Mouse (Mus musculus) heart, postnatal 0 days (tissue): Measurements from ENCODE around the gene Myh10. TPM values are rescaled to one million over a fixed set of nuclear protein-coding genes. Genes with fewer than 3 reads are reported as not detected.

Experiments
- ATAC-seq: fragments of 200-750 bp; cut with Nextera tagmentation; 2 replicates; pipeline ENCODE4 v1.8.0; 2017; ENCODE audit warnings: low read depth, moderate number of reproducible peaks, moderate library complexity; ENCODE audit not compliant: insufficient read depth
- DNase-seq: peaks from one replicate; pipeline ENCODE4 v3.0.0-alpha.2; 2016; ENCODE audit warnings: low spot score
- H3K27ac ChIP-seq: fragments of 300-500 bp; sonication (generic); 2 replicates; pipeline ENCODE4 v1.5.1; 2014; ENCODE audit warnings: low read depth, mild to moderate bottlenecking
- H3K27me3 ChIP-seq: fragments of 300-500 bp; sonication (generic); 2 replicates; pipeline ENCODE4 v1.6.1; 2014; ENCODE audit warnings: low read length, mixed read lengths; ENCODE audit not compliant: control insufficient read depth, insufficient read depth
- H3K36me3 ChIP-seq: fragments of 300-500 bp; sonication (generic); replicated peaks from 2 replicates; pipeline ENCODE4 v1.6.1; 2014; ENCODE audit warnings: low read length, mixed read lengths; ENCODE audit not compliant: control insufficient read depth, insufficient read depth
- H3K4me1 ChIP-seq: fragments of 300-500 bp; sonication (generic); 2 replicates; pipeline ENCODE4 v1.6.1; 2014; ENCODE audit warnings: antibody characterized with exemption; ENCODE audit not compliant: control insufficient read depth, insufficient read depth
- H3K4me2 ChIP-seq: fragments of 300-500 bp; sonication (generic); 2 replicates; pipeline ENCODE4 v1.6.1; 2014; ENCODE audit warnings: low read depth, mild to moderate bottlenecking, low read length, moderate library complexity
- H3K4me3 ChIP-seq: fragments of 300-500 bp; sonication (generic); 2 replicates; pipeline ENCODE4 v1.5.1; 2014; ENCODE audit warnings: low read depth, low read length
- H3K9ac ChIP-seq: fragments of 300-500 bp; sonication (generic); replicated peaks from 2 replicates; pipeline ENCODE4 v1.6.1; 2014; ENCODE audit warnings: low read depth, low read length, mixed read lengths
- H3K9me3 ChIP-seq: fragments of 300-500 bp; sonication (generic); replicated peaks from 2 replicates; pipeline ENCODE4 v1.6.1; 2016; ENCODE audit warnings: low read length; ENCODE audit not compliant: control insufficient read depth
- CTCF ChIP-seq: IDR thresholded peaks from 2 replicates; pipeline ENCODE4 v1.5.1; 2016; ENCODE audit warnings: antibody characterized with exemption, control low read depth, low read depth
- EP300 ChIP-seq: IDR thresholded peaks from 2 replicates; pipeline ENCODE4 v1.6.1; 2016; ENCODE audit warnings: antibody characterized with exemption, low read depth
- WGBS: fragments of 180-500 bp; shearing (Covaris S2); extraction: QIAGEN DNeasy Blood & Tissue Kit; methylation state at CpG from one replicate; pipeline ENCODE4 v1.1.7; 2014; 5-methylcytosine and 5-hydroxymethylcytosine counted together
- polyA plus RNA-seq: library from polyadenylated mRNA; unstranded; fragments of >200 nt; fragmentation: Nextera tagmentation; extraction: Ambion mirVana; gene quantifications from 2 replicates; pipeline ENCODE4 v1.2.1, GENCODE M21; 2015
- total RNA-seq: library from RNA; depleted of rRNA; stranded (reverse); fragments of >200 nt; gene quantifications from 2 replicates; pipeline ENCODE4 v1.2.3, GENCODE M21; 2014; ENCODE audit warnings: low replicate concordance

Myh10 gene
- total and polyA plus RNA-seq, 2 experiments from 2014 or later: 39.5 to 82.8 TPM

DNA sequence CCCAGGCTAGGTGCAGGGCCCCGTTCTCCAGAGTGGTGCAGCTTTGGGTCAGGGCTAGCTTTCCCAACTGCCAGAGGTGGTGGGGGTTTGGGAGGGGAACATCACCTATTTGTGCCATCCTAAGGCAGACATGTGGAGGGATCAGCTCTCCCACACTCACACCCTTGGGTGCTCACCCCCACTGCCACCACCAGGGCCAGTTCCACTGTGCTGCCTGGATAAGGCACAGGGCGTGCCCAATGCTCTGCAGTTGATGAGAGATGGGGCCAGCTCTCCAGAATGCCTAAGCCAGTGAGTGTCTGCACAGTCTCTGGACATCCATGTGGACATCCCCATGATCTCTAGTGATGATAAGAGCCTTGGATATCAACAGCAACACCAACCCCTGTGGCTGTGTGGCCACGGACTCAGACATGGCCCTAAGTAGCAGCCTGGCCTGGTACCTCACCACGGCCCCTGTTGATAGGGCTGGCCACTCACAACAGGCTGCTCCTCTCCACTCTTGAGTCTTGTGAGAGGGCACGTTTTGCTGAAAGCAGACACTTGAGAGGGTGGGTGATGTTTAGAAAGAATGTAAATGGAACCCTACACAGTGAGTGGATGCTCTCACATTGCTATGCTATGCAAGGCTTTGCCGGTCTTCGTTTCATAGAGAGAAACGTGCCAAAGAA is 9.1 kb upstream of the Myh10 start:
- H3K9ac ChIP-seq: no peak overlapping the region
- WGBS: 77% methylated on average over 8 of the region's 8 CpGs
- 0 out of 2 replicates have a peak, but pooled peaks cover 3% of the 10 kb centered on the region for H3K4me1 ChIP-seq
- no peak overlapping the region for H3K4me3 ChIP-seq
- H3K27me3 ChIP-seq: no peaks in the 10 kb centered on the region
- DNase-seq: no peak
- no peak overlapping the region for H3K27ac ChIP-seq
- H3K9me3 ChIP-seq: no peaks in the 10 kb centered on the region
- no peak overlapping the region for H3K4me2 ChIP-seq
- no peaks in the 10 kb centered on the region for H3K36me3 ChIP-seq
- ATAC-seq: no peak
- no peak for TF ChIP-seq CTCF
- TF ChIP-seq EP300: no peak

DNA sequence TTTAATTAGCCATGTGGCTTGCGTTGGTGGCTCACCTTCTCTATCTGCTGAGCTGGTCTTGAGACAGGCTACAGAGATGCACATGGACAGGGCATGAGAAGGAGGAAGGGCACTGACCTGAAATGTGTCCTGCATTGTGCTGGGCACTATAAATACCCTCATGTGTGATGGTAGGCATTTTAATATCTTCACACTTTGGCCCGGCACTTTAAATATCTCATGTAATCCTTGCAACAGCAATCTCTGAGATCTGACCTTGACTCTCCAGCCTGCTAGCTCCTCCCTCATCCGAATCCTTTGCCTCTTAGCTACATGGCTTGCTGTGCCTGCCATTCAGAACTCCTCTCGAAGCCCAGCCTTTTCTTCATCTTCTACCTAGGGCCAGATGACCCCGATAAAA is 5.4 kb upstream of the Myh10 start:
- no peak overlapping the region for H3K9ac ChIP-seq
- no peak for ATAC-seq
- WGBS: 66% methylated on average over 5 of the region's 5 CpGs
- no peak overlapping the region for H3K27ac ChIP-seq
- no peak overlapping the region for H3K4me3 ChIP-seq
- H3K36me3 ChIP-seq: no peaks in the 10 kb centered on the region
- H3K9me3 ChIP-seq: no peaks in the 10 kb centered on the region
- H3K27me3 ChIP-seq: no peaks in the 10 kb centered on the region
- H3K4me2 ChIP-seq: no peak overlapping the region
- H3K4me1 ChIP-seq: 0 out of 2 replicates have a peak, but pooled peaks cover 3% of the 10 kb centered on the region
- no peak for TF ChIP-seq EP300
- no peak for DNase-seq

DNA sequence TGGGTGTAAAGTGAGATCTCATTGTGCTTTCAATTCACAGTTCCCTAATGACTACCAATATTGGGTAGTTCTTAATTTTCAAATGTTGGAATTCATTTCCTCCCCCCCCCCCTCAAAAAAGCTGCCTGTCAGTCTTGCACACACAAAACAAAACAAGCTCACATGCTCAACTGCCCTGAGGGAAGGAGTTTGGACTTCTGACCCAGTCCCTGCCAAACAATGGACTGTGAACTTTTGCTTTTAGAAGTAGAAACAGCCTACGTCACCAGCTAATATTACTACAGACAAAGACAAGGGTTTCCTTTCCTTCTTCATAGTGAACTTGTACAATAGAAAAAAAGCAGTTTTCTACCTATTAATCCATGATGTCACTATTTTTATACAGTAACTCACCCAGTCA is 2.1 kb upstream of the Myh10 start:
- Histone ChIP-seq H3K4me3 (no peak overlapping the region), H3K4me2 (no peak overlapping the region), H3K9ac (no peak overlapping the region), H3K4me1 (peaks cover 11% of the 10 kb centered on the region; the same call in 1 of the 2 replicates), H3K36me3 (no peaks in the 10 kb centered on the region), H3K9me3 (no peaks in the 10 kb centered on the region), H3K27me3 (no peaks in the 10 kb centered on the region), H3K27ac (no peak overlapping the region)
- no peak for TF ChIP-seq CTCF
- TF ChIP-seq EP300: no peak
- ATAC-seq: no peak
- no peak for DNase-seq
- WGBS: 76% methylated on average over 1 of the region's 1 CpGs

DNA sequence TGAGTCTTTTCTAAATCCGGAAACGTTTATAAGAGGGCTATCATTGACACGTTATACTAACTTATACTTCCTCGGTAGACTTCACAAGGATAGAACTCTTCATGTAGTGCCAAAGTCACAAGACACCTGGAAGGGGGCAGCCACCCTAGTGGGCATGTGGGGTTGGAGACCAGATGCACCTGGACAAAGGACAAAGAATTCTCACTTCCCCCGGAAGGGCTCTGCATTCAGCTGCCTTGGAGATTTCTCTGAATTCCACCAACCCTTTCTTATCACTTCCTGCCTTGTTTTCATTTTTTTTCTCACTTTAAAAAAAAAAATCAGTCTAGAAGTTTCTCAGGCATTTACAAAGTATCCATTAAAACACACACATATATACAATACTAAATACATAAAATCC is 894 bp upstream of the Myh10 start:
- Histone ChIP-seq H3K27me3 (no peaks in the 10 kb centered on the region), H3K9me3 (no peaks in the 10 kb centered on the region), H3K36me3 (no peaks in the 10 kb centered on the region), H3K4me1 (peaks cover 15% of the 10 kb centered on the region; the same call in 1 of the 2 replicates), H3K9ac (no peak overlapping the region), H3K27ac (peak overlapping the region; percentile 36), H3K4me2 (no peak overlapping the region), H3K4me3 (no peak overlapping the region)
- ATAC-seq (no peak), DNase-seq (no peak)
- TF ChIP-seq EP300 (0 out of 2 replicates have a peak, but pooled peaks have one; percentile 26), CTCF (no peak)
- 26% methylated on average over 5 of the region's 5 CpGs for WGBS

DNA sequence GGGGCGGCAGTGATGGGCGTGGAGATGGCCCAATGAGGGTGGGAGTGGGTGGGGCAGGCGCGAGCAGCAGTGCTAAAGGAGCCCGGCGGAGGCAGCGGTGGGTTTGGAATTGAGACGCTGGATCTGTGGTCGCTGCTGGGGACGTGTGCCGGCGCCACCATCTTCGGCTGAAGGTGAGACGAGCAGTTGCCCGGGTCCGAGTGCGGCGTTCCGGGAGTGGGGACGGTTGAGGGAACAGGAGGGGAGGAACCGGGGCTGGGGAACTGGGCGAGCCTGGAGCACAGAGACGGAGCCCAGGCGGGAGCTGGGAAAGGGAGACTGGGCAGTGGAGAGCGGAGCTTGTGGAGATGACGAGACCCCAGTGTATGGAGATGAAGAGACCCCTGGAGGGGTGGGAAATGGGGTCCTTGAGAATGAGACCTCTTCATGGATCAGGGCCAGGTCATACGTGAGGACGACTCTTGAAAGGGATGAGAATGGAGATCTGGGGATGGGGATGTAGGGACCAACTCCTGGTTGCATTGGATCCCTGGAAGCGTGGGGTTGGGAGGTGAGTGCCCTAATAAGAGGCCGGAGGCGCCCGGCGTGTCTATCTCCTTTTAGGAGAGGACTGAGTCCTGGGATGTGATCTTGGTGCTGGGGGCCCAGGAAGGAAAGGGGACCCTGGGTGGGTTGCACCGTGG is 792 bp downstream of the Myh10 start:
- H3K9ac ChIP-seq: peak overlapping the region; percentile 88
- H3K9me3 ChIP-seq: no peaks in the 10 kb centered on the region
- H3K27ac ChIP-seq: peak overlapping the region; percentile 100
- H3K27me3 ChIP-seq: no peaks in the 10 kb centered on the region
- H3K4me2 ChIP-seq: peak overlapping the region; percentile 92
- peaks cover 12% of the 10 kb centered on the region; the same call in 1 of the 2 replicates for H3K4me1 ChIP-seq
- TF ChIP-seq CTCF: 0 out of 2 replicates have a peak, but pooled peaks have one; percentile 17
- no peak for TF ChIP-seq EP300
- H3K36me3 ChIP-seq: no peaks in the 10 kb centered on the region
- ATAC-seq: no peak; the same call in 1 of the 2 replicates
- H3K4me3 ChIP-seq: peak overlapping the region; percentile 89
- no peak for DNase-seq
- WGBS: under 1% methylated on average over 34 of the region's 34 CpGs
